Mouse (Mus musculus) kidney, postnatal 36 days (tissue): ENCODE results near the gene Rab19.
"Not testable (repeated sequence)": the region's sequence is repeated elsewhere in the genome, so short reads cannot be mapped to it uniquely, and the experiment has no call there.

ENCODE experiments used
- DNase-seq, 2 experiments: peaks; one replicate each; pipeline ENCODE4 v3.0.0; 2021 to 2022; ENCODE audit warnings: mixed read lengths in 2 of 2

Gene Rab19

DNA sequence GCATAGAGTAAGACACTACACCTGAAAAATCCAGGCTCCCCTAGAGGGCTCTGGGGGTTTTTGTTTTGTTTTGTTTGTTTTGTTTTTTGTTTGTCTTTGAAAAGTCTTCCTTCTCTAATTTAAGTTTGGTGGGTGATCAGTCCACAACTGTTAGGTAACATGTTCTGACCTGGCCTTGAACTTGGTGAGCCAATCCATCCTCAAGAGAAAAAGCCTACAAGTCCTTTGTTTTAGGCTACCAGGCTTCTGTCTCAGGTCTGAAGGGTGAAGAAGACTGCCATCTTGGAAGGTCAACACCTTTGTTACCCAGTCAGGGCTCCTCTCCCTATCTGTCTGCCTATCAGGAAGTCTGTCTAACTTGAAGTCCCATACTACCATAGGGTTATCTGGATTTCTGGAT, 52.7 kb downstream of the Rab19 start:
- no peak for DNase-seq

DNA sequence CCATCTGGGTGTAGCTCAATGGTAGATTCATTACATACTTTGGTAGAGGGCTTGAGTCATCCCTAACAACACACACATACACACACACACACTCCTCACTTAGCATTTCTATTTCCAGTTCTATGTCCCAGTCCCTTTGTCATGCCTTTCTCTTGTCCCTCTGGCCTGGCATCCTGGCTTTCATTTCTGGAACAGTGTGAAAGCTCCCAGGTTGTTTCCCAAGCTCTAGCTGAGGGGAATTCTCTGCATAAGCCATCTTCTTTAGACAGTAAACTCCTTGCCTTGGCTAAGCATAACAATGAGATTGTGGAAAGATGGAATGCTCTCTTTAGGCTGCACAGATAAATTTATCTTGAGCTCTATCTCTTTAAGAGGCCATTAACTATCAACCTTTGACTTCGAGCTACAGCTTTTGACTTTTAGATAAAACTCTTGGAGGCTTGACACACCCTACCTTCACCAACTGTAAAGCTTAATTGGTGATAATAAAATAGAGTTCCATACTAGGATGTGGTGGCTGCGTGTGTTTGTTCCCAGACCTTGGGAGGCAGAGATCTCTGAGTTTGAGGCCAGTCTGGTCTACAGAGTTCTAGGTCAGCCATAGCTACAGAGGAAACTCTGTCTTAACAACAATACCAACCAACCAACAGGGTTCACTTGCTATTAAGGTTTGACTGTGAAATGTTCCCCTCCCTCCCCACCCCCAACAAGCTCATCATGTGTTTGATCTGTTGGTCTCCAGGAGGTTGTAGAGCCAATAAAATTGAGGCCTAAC, 53.3 kb downstream of the Rab19 start:
- DNase-seq: no peak

DNA sequence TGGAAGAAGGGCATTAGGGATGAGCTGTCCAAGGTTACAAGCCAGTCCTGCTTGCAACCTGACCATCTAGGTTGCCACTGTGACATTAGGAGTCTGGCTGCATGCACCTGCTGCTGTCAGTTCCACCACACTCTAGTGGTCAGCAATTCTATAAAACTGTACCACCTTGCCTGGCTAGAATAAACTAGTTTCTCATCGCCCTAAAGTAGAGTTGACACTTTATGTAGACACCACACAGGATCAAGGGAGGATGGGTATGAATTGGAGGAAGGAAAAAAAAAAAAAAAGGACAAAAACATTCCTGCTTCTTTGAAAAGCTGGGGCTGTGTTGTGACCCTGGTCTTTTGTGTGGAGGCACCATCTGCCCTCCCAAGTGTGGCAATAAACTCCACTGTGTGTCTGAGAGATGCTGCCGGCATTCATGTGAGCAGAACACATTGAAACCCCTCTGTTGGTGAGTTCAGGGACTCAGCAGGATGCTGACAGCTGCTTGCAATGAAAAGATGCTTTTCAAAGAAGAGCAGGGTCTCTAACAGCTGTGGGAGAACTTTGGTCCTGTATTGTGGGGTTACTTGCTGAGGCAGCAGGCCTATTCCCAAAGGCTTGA, 54.0 kb downstream of the Rab19 start:
- DNase-seq: no peak

DNA sequence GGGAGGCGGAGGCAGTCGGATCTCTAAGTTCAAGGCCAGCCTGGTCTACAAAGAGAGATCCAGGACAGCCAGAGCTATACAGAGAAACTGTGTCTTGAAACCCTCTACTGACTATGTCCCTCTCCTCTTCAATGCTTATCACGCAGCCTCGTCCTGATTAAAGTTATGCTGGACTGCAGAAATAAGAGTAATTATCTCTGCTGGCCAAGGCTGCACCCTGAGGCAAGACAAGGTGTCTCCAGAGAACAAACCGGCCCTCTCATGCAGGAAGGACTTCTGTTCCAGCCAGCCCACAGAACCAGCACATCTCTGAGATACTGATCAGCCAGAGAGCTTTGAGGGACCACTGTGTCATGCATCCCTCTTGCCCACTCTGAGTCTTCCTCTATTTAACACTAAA, 54.9 kb downstream of the Rab19 start:
- DNase-seq: no peak

DNA sequence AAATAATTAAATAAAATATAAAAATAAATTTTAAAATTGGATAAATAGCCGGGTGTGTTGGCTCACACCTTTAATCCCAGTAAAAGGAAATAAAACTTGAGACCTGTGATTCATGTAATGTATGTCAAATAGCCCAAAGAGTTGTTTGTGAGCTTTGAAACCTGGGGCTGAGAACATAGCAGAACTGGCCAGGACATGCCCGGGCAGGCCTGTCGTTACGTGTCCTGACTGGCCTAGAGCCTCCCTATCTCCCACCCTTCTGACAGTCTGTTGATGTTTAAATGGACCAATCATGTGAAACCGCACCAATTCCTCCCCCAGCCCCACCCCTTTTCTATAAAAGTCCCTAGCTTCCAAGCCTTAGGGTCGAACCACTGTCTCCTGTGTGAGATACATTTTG, 56.5 kb downstream of the Rab19 start:
- not testable (repeated sequence) for DNase-seq
